Mouse (Mus musculus) thymus, postnatal 14 days (tissue): ENCODE data around the gene Itgb2.

Experiments used
- DNase-seq: peaks from one replicate; pipeline ENCODE4 v3.0.0; 2021

The Itgb2 gene

GRCm38 (mm10) chr10:77530140-77530539, at the start of gene Itgb2:
TSS of gene Itgb2 (plus strand) at chr10:77530252.
- peak; percentile 92 for DNase-seq

DNA sequence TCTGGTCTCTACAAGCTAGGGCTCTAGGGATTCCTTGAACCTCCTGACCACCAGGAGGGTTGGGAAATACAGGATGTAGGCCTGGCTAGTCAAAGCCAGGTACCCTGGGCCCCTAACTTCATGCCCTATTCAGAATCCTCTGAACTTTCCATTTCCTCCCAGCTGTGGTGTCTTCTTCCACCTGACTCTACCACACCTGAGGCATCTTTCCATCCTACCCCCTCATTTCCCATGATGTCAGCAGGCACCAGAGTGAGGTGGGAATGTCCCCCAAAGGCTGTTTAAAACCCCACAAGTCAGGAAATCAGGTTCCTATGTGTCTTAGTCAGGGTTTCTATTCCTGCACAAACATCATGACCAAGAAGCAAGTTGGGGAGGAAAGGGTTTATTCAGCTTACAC, 48.2 kb upstream of the Itgb2 start:
- DNase-seq, result no peak

DNA sequence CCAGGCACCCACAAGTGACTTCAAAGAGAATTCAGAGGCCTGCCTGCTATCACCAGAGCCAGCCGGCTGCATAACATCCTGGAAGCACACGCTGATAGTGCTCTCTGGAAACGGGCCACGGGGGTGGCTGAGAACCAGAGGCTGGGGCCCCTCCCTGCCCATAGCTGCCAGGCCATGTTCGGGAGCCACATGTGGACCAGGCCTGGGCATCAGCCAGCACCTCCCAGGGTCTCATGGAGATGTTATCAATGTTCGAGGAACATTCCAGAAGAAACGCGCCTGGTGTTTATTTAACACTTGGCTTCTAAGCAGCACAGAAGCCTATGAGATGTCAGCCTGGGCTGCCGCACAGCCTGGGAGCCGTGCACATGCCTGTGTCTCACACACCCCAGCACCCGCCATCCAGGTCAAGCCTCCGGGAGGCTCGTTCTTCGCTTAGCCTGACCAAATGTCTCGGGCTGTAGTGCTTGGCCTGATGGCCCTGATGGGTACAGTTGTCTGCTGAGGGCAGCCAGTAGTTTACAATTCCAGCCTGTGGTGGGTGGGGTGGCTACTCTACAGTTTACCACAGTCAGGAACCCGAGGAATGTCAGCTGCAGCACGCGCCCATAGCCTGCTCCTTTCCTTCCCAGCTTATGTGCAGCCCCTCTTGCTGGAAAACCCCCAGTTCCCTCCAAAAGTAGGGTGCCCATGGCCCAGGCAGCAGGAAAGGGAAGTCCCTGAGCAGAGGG, 45.7 kb upstream of the Itgb2 start:
- DNase-seq, result no peak

- DNase-seq, result no peak
Measured at GRCm38 (mm10) chr10:77485786-77486185, 44.3 kb upstream of the Itgb2 start.

- DNase-seq, result no peak
Measured at GRCm38 (mm10) chr10:77488168-77488567, 41.9 kb upstream of the Itgb2 start.

- no peak for DNase-seq
Measured at GRCm38 (mm10) chr10:77491585-77491984, 38.5 kb upstream of the Itgb2 start.

DNA sequence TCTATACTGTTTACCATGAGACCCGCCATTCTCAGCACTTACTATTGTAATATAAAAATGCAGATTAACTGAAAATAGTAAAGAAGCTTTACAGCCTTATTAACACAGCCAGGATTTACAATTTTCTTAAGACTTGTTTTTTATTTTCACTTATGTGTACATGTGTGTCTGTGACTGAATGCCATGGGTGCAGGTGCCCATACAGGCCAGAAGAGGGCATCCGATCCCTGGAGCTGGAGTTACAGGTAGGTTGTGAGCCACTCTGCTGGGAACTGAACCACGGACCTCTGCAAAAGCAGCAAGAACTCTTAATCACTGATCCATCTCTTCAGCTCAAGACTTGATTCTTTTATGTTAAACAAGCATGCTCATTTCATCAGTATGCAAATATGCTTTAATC, 37.2 kb upstream of the Itgb2 start:
- no peak for DNase-seq

- DNase-seq, result no peak
Measured at GRCm38 (mm10) chr10:77497185-77497584, 32.9 kb upstream of the Itgb2 start.

GRCm38 (mm10) chr10:77498254-77498653, 31.8 kb upstream of the Itgb2 start:
- DNase-seq, result no peak

DNA sequence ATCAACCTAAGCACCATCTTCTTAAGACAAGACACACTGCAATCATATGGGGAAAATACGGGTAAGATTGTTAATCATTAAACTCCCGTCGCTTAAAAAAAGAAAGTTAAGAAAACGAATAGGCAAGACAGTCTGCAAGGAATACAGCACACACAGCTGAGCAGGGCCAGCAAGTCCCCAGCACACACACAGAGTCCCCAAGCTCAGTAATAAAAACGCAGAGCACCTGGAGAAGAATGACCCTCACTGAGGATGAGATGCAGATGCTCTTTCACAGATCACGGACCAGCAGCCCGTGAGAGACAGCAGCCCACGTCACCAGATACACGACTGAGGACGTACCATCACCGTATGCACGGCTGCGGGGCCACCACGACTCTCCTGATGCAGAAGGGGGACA, 29.4 kb upstream of the Itgb2 start:
- no peak for DNase-seq

DNA sequence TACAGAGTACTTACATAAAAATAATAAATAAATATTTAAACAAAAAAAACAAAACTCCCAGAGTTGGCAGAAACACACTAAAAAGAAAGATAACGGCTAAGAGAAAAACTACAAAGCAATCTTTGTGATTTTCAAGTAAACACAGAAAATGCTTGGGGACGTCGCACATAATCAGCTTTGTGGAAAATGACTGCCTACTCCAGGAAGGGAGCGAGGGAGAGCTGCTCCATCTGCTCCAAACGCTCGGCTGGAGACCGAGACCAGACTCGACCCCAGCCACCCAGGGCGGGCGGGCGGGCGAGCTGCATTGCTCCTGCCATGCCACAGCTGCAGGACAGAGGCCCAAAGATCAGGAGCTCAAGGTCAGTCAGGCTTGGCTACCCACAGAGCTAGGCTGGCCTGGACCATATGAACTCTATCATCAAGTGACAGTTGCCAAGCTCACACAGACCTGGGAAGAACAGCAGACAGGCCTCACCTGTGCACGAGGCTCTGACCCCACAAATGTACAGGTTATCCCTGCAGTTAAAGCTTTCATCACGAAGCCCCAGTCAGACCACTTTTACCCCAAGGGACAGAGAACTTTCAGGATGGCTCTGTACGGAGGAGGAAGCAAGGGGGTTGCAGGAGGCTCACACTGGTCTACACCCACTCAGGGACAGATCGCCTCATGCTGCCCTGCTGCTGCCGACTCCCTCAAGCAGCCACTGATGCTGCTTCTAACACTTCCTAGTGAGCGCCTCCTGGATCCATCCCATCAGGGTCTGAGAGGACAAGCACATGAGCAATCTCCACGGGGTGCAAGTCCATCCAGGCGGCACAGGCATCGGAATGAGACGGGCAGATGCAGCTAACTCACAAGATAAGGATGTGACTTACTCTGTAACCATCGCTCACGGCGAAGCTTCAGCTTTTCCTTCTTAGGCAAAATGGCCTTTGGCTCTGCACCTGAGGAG, 26.8 kb upstream of the Itgb2 start:
- no peak for DNase-seq

DNA sequence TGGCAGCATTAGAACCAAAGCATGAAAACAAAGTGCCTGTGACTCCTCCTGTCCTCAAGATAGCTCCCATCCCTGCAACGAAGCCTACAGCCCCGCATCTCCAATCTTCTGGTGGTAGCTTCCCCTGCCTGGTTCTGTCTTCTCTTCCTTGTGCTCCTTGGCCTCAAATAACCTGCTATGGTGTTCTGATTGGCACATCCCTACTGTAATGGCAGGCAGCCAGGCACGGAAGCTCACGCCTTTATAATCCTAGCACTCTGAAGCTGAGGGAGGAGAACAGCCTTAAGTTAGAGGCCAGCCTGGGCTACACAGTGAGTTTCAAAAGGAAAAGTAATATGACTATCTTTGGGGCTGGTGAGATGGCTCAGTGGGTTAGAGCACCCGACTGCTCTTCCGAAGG, 25.9 kb upstream of the Itgb2 start:
- DNase-seq, result no peak

GRCm38 (mm10) chr10:77506526-77506925, 23.5 kb upstream of the Itgb2 start:
- DNase-seq, result no peak

GRCm38 (mm10) chr10:77506961-77507577, 23.0 kb upstream of the Itgb2 start:
- DNase-seq, result no peak

GRCm38 (mm10) chr10:77507779-77508178, 22.3 kb upstream of the Itgb2 start:
- DNase-seq, result no peak

DNA sequence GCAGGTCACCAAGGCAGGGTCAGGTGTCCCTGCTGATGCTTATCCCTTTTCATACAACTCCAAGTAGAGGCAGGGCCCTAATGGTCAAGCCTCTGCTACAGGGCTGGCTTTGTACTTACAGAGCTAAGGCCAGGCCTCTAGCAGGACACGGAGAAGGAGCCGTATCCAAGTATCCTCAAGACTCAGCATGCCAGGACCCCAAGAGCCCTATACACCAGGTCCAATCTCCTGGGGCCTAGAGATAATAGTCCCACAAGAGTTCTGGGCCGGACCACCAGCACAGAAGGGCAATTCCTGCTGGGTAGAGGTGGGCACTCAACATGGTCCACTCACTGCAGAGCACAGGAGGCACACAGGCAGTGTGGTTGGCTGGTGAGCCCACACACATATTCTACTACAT, 21.3 kb upstream of the Itgb2 start:
- DNase-seq, result no peak

GRCm38 (mm10) chr10:77509403-77510187, 20.5 kb upstream of the Itgb2 start:
- DNase-seq, result peak; percentile 88

DNA sequence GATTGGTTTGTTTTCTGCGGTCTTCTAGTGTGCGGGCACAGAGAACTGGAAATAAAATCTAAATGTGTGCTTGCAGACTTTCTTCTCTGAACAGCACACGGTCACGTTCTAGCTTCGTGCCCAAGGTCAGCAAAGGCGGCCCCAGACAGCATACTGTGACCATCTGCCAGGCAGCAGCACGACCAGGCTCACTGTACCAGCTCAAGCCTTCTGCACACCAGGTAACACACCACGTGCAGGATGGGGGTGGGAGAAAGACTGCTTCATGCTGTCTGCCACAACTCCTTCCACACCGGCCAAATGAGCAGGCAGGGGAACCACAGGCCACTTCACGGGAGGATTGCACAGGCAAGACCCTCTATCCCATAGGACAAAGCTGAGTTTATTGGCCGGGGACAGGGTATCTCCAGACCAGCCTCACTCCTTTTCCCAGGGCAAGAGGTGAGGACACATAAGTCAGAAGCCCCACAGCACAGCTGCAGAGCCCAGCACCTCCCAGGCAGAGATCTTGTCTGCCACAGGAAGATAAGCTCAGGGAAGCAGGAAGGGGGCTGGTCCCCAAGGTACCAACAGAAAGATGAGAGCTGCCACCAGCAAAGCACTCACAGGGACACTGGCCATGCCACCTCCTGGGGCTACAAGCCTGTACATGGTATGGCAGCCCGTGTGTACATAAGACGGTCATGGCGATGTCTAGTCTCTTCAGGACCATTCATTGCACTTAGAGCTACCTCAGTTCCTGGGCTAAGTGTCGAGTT, 19.6 kb upstream of the Itgb2 start:
- no peak for DNase-seq

GRCm38 (mm10) chr10:77515385-77516348, 14.4 kb upstream of the Itgb2 start, which contains the start of gene Fam207a:
TSS of gene Fam207a (minus strand) at chr10:77515785.
- DNase-seq, result peak; percentile 96

GRCm38 (mm10) chr10:77516379-77516951, 13.6 kb upstream of the Itgb2 start:
- peak; percentile 29 for DNase-seq
